Mouse (Mus musculus) ES-E14 (cell line): ENCODE measurements around the gene Npepps.

Experiments used
- MAFK ChIP-seq: IDR thresholded peaks from 2 replicates; pipeline ENCODE4 v1.6.1; 2014; ENCODE audit warnings: mild to moderate bottlenecking, low read depth, low read length, inconsistent platforms; ENCODE audit not compliant: insufficient read depth
- ZNF384 ChIP-seq: IDR thresholded peaks from 2 replicates; pipeline ENCODE4 v1.6.1; 2012; ENCODE audit warnings: low read depth, low read length, inconsistent platforms

DNA sequence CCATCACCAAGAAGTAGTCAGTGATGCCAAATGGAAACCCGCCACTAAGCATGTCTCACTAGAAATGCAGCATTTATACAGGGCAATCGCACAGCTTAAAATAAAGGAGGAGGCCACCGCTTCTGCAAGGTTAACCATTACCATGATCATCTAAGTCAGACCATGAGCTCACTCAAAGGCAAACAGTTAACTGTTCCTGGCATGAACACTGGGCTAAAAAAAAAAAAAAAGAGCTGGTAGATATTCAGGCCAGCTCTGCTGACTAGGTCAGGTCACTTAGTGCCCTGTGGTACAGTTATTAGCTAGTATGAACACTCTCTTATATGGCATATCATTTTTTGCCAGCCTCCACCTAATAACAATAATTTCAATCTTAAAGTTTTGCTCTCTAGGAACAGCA is 98.0 kb downstream of the Npepps start:
- TF ChIP-seq MAFK: no peak
- TF ChIP-seq ZNF384: no peak
